Mouse (Mus musculus): ENCODE measurements around the gene Ing4.

The Ing4 gene

GRCm38 (mm10) chr6:125039533-125040153 lies at the start of gene Ing4:
TSS of gene Ing4 (plus strand) at chr6:125039760.
- DNase-seq: peak; percentile 97

GRCm38 (mm10) chr6:124992241-124992640 lies 47.3 kb upstream of the Ing4 start:
- no peak for DNase-seq

GRCm38 (mm10) chr6:124993365-124993764 lies 46.2 kb upstream of the Ing4 start:
- no peak for DNase-seq

GRCm38 (mm10) chr6:124993876-124994275 lies 45.7 kb upstream of the Ing4 start:
- DNase-seq: no peak

GRCm38 (mm10) chr6:124995246-124995645 lies 44.3 kb upstream of the Ing4 start:
- no peak for DNase-seq

- DNase-seq: no peak
Measured at GRCm38 (mm10) chr6:124995831-124996403, 43.6 kb upstream of the Ing4 start.

GRCm38 (mm10) chr6:124996551-124997501 lies 42.7 kb upstream of the Ing4 start, which contains the start of gene Pianp:
TSS of gene Pianp (plus strand) at chr6:124996694.
- peak; percentile 76 to 77 for DNase-seq

GRCm38 (mm10) chr6:124998066-124998465 lies 41.5 kb upstream of the Ing4 start:
- DNase-seq: no peak

- DNase-seq: no peak
Measured at GRCm38 (mm10) chr6:124999091-124999490, 40.5 kb upstream of the Ing4 start.

- DNase-seq: no peak
Measured at GRCm38 (mm10) chr6:124999546-124999945, 40.0 kb upstream of the Ing4 start.

- no peak for DNase-seq
Measured at GRCm38 (mm10) chr6:125003706-125004105, 35.9 kb upstream of the Ing4 start.

GRCm38 (mm10) chr6:125005086-125005485 lies 34.5 kb upstream of the Ing4 start:
- no peak for DNase-seq

GRCm38 (mm10) chr6:125008060-125008459 lies 31.5 kb upstream of the Ing4 start:
- DNase-seq: no peak

GRCm38 (mm10) chr6:125008586-125009128 lies 30.9 kb upstream of the Ing4 start:
- peak; percentile 97 to 100 for DNase-seq

GRCm38 (mm10) chr6:125009129-125009180 lies 30.6 kb upstream of the Ing4 start, which contains the start of gene Zfp384:
TSS of gene Zfp384 (plus strand) at chr6:125009145.
- DNase-seq: no peak

- DNase-seq: peak; percentile 90 to 96
Measured at GRCm38 (mm10) chr6:125009181-125010073, 30.1 kb upstream of the Ing4 start.

- no peak for DNase-seq
Measured at GRCm38 (mm10) chr6:125017682-125018081, 21.9 kb upstream of the Ing4 start.

GRCm38 (mm10) chr6:125030532-125030931 lies 9.0 kb upstream of the Ing4 start:
- peak; percentile 36 to 41 for DNase-seq

GRCm38 (mm10) chr6:125031604-125032003 lies 8.0 kb upstream of the Ing4 start:
- DNase-seq: no peak

GRCm38 (mm10) chr6:125038666-125039065 lies 894 bp upstream of the Ing4 start:
- DNase-seq: no peak

- no peak for DNase-seq
Measured at GRCm38 (mm10) chr6:125039131-125039530, 429 bp upstream of the Ing4 start.

- DNase-seq: no peak
Measured at GRCm38 (mm10) chr6:125040221-125040620, 661 bp downstream of the Ing4 start.

- DNase-seq: no peak
Measured at GRCm38 (mm10) chr6:125041047-125041446, 1.5 kb downstream of the Ing4 start.
